Mouse (Mus musculus): Measurements from ENCODE around the gene Mdh1b. TPM values are rescaled to one million over a fixed set of nuclear protein-coding genes. Genes with fewer than 3 reads are reported as not detected.
A peak's percentile ranks its signal among the peaks of the same experiment; 100 is the strongest.

The Mdh1b gene
- total RNA-seq, 2 experiments from 2014 or later = 0.72 to 1.1 TPM

DNA sequence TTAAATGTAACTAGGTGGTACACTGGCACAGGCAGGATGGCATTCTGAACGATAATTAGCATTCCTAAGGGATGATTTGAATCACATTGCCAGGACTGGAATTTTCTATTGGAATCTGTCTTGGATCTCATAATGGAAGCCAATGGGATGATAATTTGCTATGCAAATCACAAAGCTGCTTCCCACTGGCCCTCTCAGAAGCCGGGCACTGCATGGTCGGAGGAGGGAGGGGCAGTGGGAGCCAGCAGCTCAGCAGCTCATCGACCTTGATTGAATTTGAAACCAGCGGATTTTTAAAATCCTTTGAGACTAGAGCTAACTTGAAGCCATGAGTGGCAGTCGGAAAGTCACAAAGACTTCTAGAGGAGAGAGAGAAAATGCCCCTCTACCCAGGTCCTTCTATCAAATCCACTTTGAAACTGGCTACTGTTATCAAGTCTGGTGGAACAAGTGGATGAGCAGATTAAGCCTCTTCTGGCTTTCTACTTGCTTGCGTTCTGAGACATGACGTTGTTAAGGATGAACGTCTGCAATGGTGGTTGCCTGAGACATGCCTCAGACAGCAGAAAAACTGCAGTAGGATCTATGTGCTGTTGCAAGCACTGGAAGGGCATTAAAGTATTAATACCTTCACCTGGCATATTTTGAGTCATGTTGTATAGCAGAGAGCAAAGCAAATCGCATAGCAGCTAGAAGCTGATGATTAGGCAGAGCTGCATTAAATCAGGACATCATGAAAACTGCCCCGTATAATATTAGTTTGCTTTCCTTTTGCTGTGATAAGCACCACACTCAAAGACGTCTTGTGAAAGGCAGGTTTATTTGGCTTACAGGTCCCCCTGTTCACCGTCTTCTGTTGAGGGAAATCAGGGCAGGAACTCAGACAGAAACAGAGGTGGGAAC is 61.9 kb downstream of the Mdh1b start:
- intact Hi-C loops (cut with DNase I) = loop anchor here (2.0 to 10.0 kb wide), 4 partner anchors 457 to 1507 kb away; partner anchors contain the start of genes Klf7 and Mettl21a
- DNase-seq (ENCODE audit: low spot score in 2 of 2) = no peak

DNA sequence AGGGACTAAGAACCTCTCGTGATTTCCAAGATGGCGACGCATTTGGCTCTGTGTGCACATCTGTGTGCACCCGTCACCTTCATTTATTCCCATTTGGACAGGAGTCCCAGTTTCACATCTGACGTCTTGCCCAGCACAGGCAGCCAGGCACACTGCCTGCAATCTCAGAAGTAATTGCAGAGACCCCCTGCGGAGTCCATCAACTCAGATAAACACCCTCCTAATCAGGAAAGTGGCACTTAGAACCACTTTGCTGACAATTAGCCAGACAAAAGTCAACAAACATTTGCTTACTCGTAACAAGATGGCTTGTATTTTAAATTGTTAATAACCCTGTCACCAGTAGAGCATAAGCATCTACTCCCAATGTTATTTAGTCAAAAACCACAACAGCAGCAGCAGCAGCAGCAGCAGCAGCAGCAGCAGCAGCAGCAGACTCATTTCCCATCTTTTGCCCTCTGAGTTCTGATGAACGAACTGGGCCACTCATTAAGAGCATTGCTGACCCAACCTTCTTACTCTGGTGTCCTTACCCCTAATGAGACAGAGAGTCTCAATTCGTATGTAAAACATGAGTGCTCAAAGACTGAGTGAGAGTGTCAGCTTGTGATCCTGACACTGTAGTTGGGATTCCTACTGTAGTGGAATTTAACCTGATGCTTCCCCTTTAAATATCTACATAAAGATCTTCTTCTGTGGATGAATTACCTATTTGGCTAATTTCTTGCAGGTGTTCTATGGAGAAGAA is 62.7 kb downstream of the Mdh1b start:
- intact Hi-C loops (cut with DNase I) = loop anchor here (10.0 kb wide), 3 partner anchors 457 to 1507 kb away; partner anchors contain the start of genes Klf7 and Mettl21a

GRCm38 (mm10) chr1:63666089-63666488 is 64.0 kb downstream of the Mdh1b start:
- no peak for DNase-seq (ENCODE audit: low spot score in 2 of 2)
- intact Hi-C loops (cut with DNase I) = loop anchor here (10.0 kb wide), 3 partner anchors 459 to 1509 kb away; partner anchors contain the start of genes Klf7 and Mettl21a

More for the DNA sequence above, 62.7 kb downstream of the Mdh1b start:
- no peak for DNase-seq (ENCODE audit: low spot score in 2 of 2)

GRCm38 (mm10) chr1:63659591-63659990 is 70.5 kb downstream of the Mdh1b start:
- peak in 1 of 2 experiments; percentile 24 for DNase-seq (ENCODE audit: low spot score in 2 of 2)
- intact Hi-C loops (cut with DNase I) = loop anchor here (5.0 to 10.0 kb wide), 3 partner anchors 477 to 1345 kb away; no protein-coding TSS in a partner anchor

GRCm38 (mm10) chr1:63658016-63658415 is 72.1 kb downstream of the Mdh1b start:
- peak; percentile 30 to 46 for DNase-seq (ENCODE audit: low spot score in 2 of 2)
- intact Hi-C loops (cut with DNase I) = loop anchor here (5.0 to 10.0 kb wide), 3 partner anchors 476 to 1347 kb away; no protein-coding TSS in a partner anchor

Other genes starting within 250 kb of the Mdh1b start
- gene Gm39653, start 114.3 kb downstream of the Mdh1b start, total RNA-seq (2021) = under 1 TPM in 1 of 2 experiments, not detected in 1; 0.86 TPM
- gene Dytn, start 43.4 kb downstream of the Mdh1b start, total RNA-seq (2021) = under 1 TPM in 1 of 2 experiments, not detected in 1; 0.20 TPM
- 10 to 100 TPM; 18.4 to 20.7 TPM for gene Fastkd2, start 296 bp upstream of the Mdh1b start, total RNA-seq (2021)
- under 1 TPM; 0.23 to 0.25 TPM for gene 4933402D24Rik, start 38.9 kb upstream of the Mdh1b start, total RNA-seq (2021)

Measured in left cerebral cortex, postnatal 36 days (tissue).